Mouse (Mus musculus) spleen, adult 2 months (tissue): ENCODE measurements around the gene Slco4a1.

Experiments used
- CTCF ChIP-seq: fragments of 200-500 bp; IDR thresholded peaks from 2 replicates; pipeline ENCODE4 v1.5.1; 2011; ENCODE audit warnings: mild to moderate bottlenecking, inconsistent platforms; ENCODE audit not compliant: insufficient read depth, insufficient read length, insufficient replicate concordance; ENCODE audit errors: extremely low read depth
- POLR2A ChIP-seq: fragments of 200-500 bp; IDR thresholded peaks from 2 replicates; pipeline ENCODE4 v1.6.1; 2011; ENCODE audit warnings: low read depth, low read length, inconsistent platforms

- TF ChIP-seq POLR2A (peak; percentile 3), CTCF (no peak)
Observed at GRCm38 (mm10) chr2:180455723-180456698, at the start of gene Slco4a1.
